Mouse (Mus musculus) lung, adult 2 months (tissue): ENCODE data around the gene Nrp2.

Experiments used
- CTCF ChIP-seq: fragments of 200-500 bp; IDR thresholded peaks from 2 replicates; pipeline ENCODE4 v1.5.1; 2011; ENCODE audit warnings: mild to moderate bottlenecking, low read length, control low read depth; ENCODE audit not compliant: insufficient read depth
- POLR2A ChIP-seq: fragments of 200-500 bp; IDR thresholded peaks from 2 replicates; pipeline ENCODE4 v1.6.1; 2011; ENCODE audit warnings: low read depth, mild to moderate bottlenecking, control low read depth, low read length, borderline replicate concordance; ENCODE audit errors: extremely low read depth

DNA sequence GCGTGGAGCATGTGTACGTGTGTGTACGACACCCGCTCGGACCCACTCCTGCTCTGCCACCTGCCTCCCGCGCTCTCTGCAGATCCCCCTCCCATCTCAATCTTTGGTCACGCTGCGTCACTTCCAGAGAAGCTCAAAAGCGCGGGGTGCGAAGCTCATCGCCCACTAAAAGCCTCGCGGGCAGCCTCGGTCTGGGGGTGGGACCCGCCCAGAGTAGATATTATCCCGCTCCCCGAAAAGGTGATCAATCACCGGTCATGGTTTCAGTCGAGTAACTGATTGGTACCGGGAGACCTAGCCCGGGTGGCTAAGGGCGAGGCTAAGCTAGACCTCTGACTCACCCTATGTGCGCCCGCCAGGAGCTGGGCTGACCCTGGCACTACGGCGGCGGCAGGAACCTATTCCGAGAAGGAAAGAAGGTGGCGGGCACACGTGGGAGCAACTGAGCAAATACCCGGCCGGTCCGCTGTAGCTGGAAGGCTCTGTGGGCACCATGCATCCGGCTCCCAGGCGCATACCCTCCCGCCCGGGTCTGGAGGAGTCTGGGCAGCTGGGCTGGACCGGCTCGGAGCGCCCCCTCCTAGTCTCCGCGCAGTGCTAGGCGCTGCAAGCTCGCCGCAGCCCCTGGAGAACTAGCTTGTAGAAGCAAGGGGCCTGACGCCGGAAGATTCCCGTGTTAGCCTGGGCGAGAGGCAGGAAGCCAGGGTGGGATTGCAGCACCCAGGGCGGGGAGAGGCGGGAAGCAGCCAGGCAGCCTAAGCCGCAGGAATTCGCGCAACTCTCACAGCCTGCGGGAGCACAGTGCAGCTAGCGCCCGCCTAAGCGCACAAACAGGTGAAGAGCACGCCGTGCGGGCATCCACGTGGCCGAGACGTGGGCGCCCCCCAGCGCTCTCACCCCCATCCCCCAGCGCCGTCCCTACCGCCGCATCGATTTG is 3.3 kb downstream of the Nrp2 start:
- TF ChIP-seq CTCF (no peak), POLR2A (no peak)
